In genomic region chr15:78927788-78928457, GRCm38 (mm10) we compare ENCODE assay signal across 8 mouse cellular contexts. TPM values are rescaled to one million over a fixed set of nuclear protein-coding genes. Genes with fewer than 3 reads are reported as not detected.
DNase-seq lines count a peak whose midpoint lies in the region; ATAC-seq lines count a peak whose summit lies in the region.

No protein-coding gene starts in this region.

- under 1% methylated on average over 35 of the region's 35 CpGs for WGBS in forebrain, embryonic 10.5 days

- ATAC-seq in megakaryocyte, adult 5-6 weeks (ENCODE audit: poor library complexity, severe bottlenecking) = peak; percentile 66

- DNase-seq in 3T3-L1 (ENCODE audit: low read depth, low spot score) (peak; percentile 97), ZHBTc4 (ENCODE audit: low read depth, low spot score) (peak; percentile 87)
- DNase-seq in forebrain, embryonic 10.5 days (ENCODE audit: extremely low spot score, low spot score) = peak; percentile 76
- DNase-seq in heart, postnatal 10 days = peak; percentile 83 to 86
- DNase-seq in kidney, postnatal 36 days = peak; percentile 84
- DNase-seq in right cerebral cortex, adult 18-20 months = peak; percentile 69
- DNase-seq in urinary bladder, postnatal 14 days (ENCODE audit: low spot score) = peak; percentile 83

- H3K4me3 ChIP-seq in forebrain, embryonic 10.5 days = peak overlapping the region; percentile 51

- intact Hi-C loops in heart, postnatal 10 days (cut with DNase I) = no loop called here

- H3K36me3 ChIP-seq in forebrain, embryonic 10.5 days (replicated peaks) = peaks cover 12% of the 10 kb centered on the region

- peak overlapping the region; percentile 79 for H3K27ac ChIP-seq in forebrain, embryonic 10.5 days

- H3K9me3 ChIP-seq in forebrain, embryonic 10.5 days = no peaks in the 10 kb centered on the region

- peaks cover 57% of the 10 kb centered on the region for H3K4me1 ChIP-seq in forebrain, embryonic 10.5 days

- H3K27me3 ChIP-seq in forebrain, embryonic 10.5 days (ENCODE audit: poor library complexity, severe bottlenecking) = peaks cover 27% of the 10 kb centered on the region

RNA-seq across cellular contexts. Expression of gene Lgals1, which starts 1.4 kb away (rescaled TPM):
- polyA plus RNA-seq in forebrain, embryonic 10.5 days (2016; fragmentation: Nextera tagmentation; extraction: Ambion mirVana) = 200 and 217 TPM in 2 replicates
- total RNA-seq in heart, postnatal 10 days (2021) = 100 to 1,000 TPM; 372 to 385 TPM
- total RNA-seq in megakaryocyte, adult 5-6 weeks (2015) = 851 and 870 TPM in 2 replicates
- 1,185 and 1,205 TPM in 2 replicates for total RNA-seq in megakaryocyte, adult 5-6 weeks (2017)

RNA-seq across cellular contexts. Expression of gene Nol12, which starts 6.8 kb away (rescaled TPM):
- 63.6 and 69.9 TPM in 2 replicates for polyA plus RNA-seq in forebrain, embryonic 10.5 days (2016; fragmentation: Nextera tagmentation; extraction: Ambion mirVana)
- 10 to 100 TPM; 17.8 to 18.9 TPM for total RNA-seq in heart, postnatal 10 days (2021)
- 28.2 and 32.4 TPM in 2 replicates for total RNA-seq in megakaryocyte, adult 5-6 weeks (2015)
- total RNA-seq in megakaryocyte, adult 5-6 weeks (2017) = 12.6 and 16.0 TPM in 2 replicates

RNA-seq across cellular contexts. Expression of gene Pdxp, which starts 14.2 kb away (rescaled TPM):
- 26.1 and 26.9 TPM in 2 replicates for polyA plus RNA-seq in forebrain, embryonic 10.5 days (2016; fragmentation: Nextera tagmentation; extraction: Ambion mirVana)
- total RNA-seq in heart, postnatal 10 days (2021) = 1 to 10 TPM; 2.8 to 3.2 TPM
- total RNA-seq in megakaryocyte, adult 5-6 weeks (2015) = 3.5 and 5.1 TPM in 2 replicates
- total RNA-seq in megakaryocyte, adult 5-6 weeks (2017) = 2.1 and 2.6 TPM in 2 replicates

RNA-seq across cellular contexts. Expression of gene Triobp, which starts 19.6 kb away (rescaled TPM):
- 39.7 and 41.6 TPM in 2 replicates for polyA plus RNA-seq in forebrain, embryonic 10.5 days (2016; fragmentation: Nextera tagmentation; extraction: Ambion mirVana)
- 10 to 100 TPM; 49.2 to 58.0 TPM for total RNA-seq in heart, postnatal 10 days (2021)
- total RNA-seq in megakaryocyte, adult 5-6 weeks (2015) = 99.4 and 106 TPM in 2 replicates
- total RNA-seq in megakaryocyte, adult 5-6 weeks (2017) = 36.6 and 41.5 TPM in 2 replicates

RNA-seq across cellular contexts. Expression of gene Sh3bp1, which starts 28.4 kb away (rescaled TPM):
- polyA plus RNA-seq in forebrain, embryonic 10.5 days (2016; fragmentation: Nextera tagmentation; extraction: Ambion mirVana) = 21.0 and 21.5 TPM in 2 replicates
- total RNA-seq in heart, postnatal 10 days (2021) = 1 to 10 TPM; 6.3 to 8.2 TPM
- 46.5 and 53.3 TPM in 2 replicates for total RNA-seq in megakaryocyte, adult 5-6 weeks (2015)
- 34.0 and 38.2 TPM in 2 replicates for total RNA-seq in megakaryocyte, adult 5-6 weeks (2017)

Comparison
In these comparisons a context has a peak if more than half of its experiments do, and no peak if none do; other contexts are left out.
1. Peak in every context shown above with its lines: DNase-seq, ATAC-seq, H3K4me3 ChIP-seq and H3K27ac ChIP-seq.